Mouse (Mus musculus): Measurements from ENCODE around the gene Dgki.

GRCm38 (mm10) chr6:37200840-37201239, 99.1 kb downstream of the Dgki start:
- TF ChIP-seq POLR2A (IDR thresholded peaks at IDR 0.05; ENCODE audit: low read depth, low read length) (no peak), CTCF (IDR thresholded peaks at IDR 0.05; ENCODE audit: extremely low read depth, insufficient read length, insufficient replicate concordance, low read depth, low read length) (no peak)
